Mouse (Mus musculus): ENCODE measurements at regions not wholly inside any gene's neighbourhood (a gene's known extent, or its start where the extent isn't known, plus 50 kb on each side); places are given as distances from the start of the nearest gene placed in this dataset.

DNA sequence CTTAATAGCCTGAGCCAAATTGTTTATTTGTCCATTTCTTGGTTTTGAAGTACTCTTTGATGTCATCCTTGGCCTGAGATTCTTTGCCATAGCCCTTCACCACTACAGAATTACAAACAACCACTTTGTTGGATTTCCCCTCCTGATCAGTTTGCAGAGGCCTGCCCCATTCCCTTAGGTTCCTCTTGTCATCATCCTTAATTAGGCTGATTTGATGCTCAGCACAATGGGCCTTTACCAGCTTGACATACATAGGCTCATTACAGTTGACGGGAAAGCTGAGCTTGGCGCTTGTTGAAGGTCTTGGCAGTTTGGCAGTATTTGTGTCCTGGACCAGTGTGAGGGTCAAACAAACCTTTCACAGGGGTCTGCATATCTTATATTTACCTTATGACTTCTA is 143.2 kb upstream of the Krr1 start:
- TF ChIP-seq CTCF (IDR thresholded peaks at IDR 0.05; ENCODE audit: extremely low read depth, insufficient read length, insufficient replicate concordance, low read depth, low read length) (no peak), POLR2A (IDR thresholded peaks at IDR 0.05; ENCODE audit: low read depth, low read length) (no peak)

Data from small intestine, adult 2 months (tissue).